Mouse (Mus musculus) embryonic facial prominence, embryonic 11.5 days (tissue): Measurements from ENCODE around the gene Asb10. TPM values are rescaled to one million over a fixed set of nuclear protein-coding genes. Genes with fewer than 3 reads are reported as not detected.

Experiments
- ATAC-seq: fragments of 200-750 bp; cut with Nextera tagmentation; replicated peaks from 2 replicates; pipeline ENCODE4 v1.8.0; 2017; ENCODE audit warnings: low read depth; ENCODE audit not compliant: insufficient number of reproducible peaks, low FRiP score, low TSS enrichment
- DNase-seq: peaks from one replicate; pipeline ENCODE4 v3.0.0-alpha.2; 2015; ENCODE audit warnings: low spot score
- H3K27ac ChIP-seq: fragments of 300-500 bp; sonication (generic); replicated peaks from 2 replicates; pipeline ENCODE4 v1.5.1; 2014; ENCODE audit warnings: mild to moderate bottlenecking, low read depth, low read length, control low read depth
- H3K27me3 ChIP-seq: fragments of 300-500 bp; sonication (generic); 2 replicates; pipeline ENCODE4 v1.6.1; 2014; ENCODE audit warnings: mild to moderate bottlenecking, low read length, moderate library complexity, mixed read lengths; ENCODE audit not compliant: control insufficient read depth, insufficient read depth
- H3K36me3 ChIP-seq: fragments of 300-500 bp; sonication (generic); replicated peaks from 2 replicates; pipeline ENCODE4 v1.6.1; 2014; ENCODE audit warnings: low read depth, mild to moderate bottlenecking, low read length, moderate library complexity, mixed read lengths; ENCODE audit not compliant: control insufficient read depth, insufficient read depth
- H3K4me1 ChIP-seq: fragments of 300-500 bp; sonication (generic); 2 replicates; pipeline ENCODE4 v1.6.1; 2014; ENCODE audit warnings: low read length, mixed read lengths; ENCODE audit not compliant: control insufficient read depth, insufficient read depth
- H3K4me2 ChIP-seq: fragments of 300-500 bp; sonication (generic); 2 replicates; pipeline ENCODE4 v1.6.1; 2014; ENCODE audit warnings: low read depth, mild to moderate bottlenecking, control low read depth, low read length, moderate library complexity
- H3K4me3 ChIP-seq: fragments of 300-500 bp; sonication (generic); 2 replicates; pipeline ENCODE4 v1.5.1; 2014; ENCODE audit warnings: low read depth, low read length, control low read depth
- H3K9ac ChIP-seq: fragments of 300-500 bp; sonication (generic); replicated peaks from 2 replicates; pipeline ENCODE4 v1.6.1; 2014; ENCODE audit warnings: mild to moderate bottlenecking, control low read depth, low read length
- H3K9me3 ChIP-seq: fragments of 300-500 bp; sonication (generic); replicated peaks from 2 replicates; pipeline ENCODE4 v1.6.1; 2016; ENCODE audit warnings: mild to moderate bottlenecking, low read length, inconsistent platforms, mixed read lengths; ENCODE audit not compliant: control insufficient read depth
- WGBS: fragments of 180-500 bp; shearing (Covaris S2); extraction: QIAGEN DNeasy Blood & Tissue Kit; methylation state at CpG from one replicate; pipeline ENCODE4 v1.1.7; 2014; 5-methylcytosine and 5-hydroxymethylcytosine counted together
- polyA plus RNA-seq: library from polyadenylated mRNA; unstranded; fragments of >200 nt; fragmentation: Nextera tagmentation; extraction: Ambion mirVana; gene quantifications from 2 replicates; pipeline ENCODE4 v1.2.1, GENCODE M21; 2014

Gene Asb10
- polyA plus RNA-seq, 1 experiment from 2014 or later: 0.24 TPM

GRCm38 (mm10) chr5:24550598-24551316 is 10.0 kb upstream of the Asb10 start:
- Histone ChIP-seq H3K27me3 (no peaks in the 10 kb centered on the region), H3K36me3 (no peaks in the 10 kb centered on the region), H3K9ac (no peak overlapping the region; the same call in none of the 2 replicates), H3K27ac (no peak overlapping the region), H3K4me1 (no peaks in the 10 kb centered on the region), H3K4me3 (no peak overlapping the region), H3K4me2 (no peak overlapping the region), H3K9me3 (no peaks in the 10 kb centered on the region)
- ATAC-seq: peak; percentile 57; the same call in 1 of the 2 replicates
- WGBS: 32% methylated on average over 26 of the region's 26 CpGs
- DNase-seq: peak; percentile 45

- Histone ChIP-seq H3K4me1 (peaks cover 3% of the 10 kb centered on the region; the same call in 1 of the 2 replicates), H3K27ac (no peak overlapping the region), H3K9ac (no peak overlapping the region), H3K27me3 (no peaks in the 10 kb centered on the region), H3K36me3 (no peaks in the 10 kb centered on the region), H3K4me2 (no peak overlapping the region), H3K4me3 (no peak overlapping the region), H3K9me3 (no peaks in the 10 kb centered on the region)
- DNase-seq (no peak), ATAC-seq (no peak)
- 82% methylated on average over 7 of the region's 7 CpGs for WGBS
Measured at GRCm38 (mm10) chr5:24542643-24543042, 1.9 kb upstream of the Asb10 start.

- no peaks in the 10 kb centered on the region for H3K9me3 ChIP-seq
- H3K4me1 ChIP-seq: peaks cover 3% of the 10 kb centered on the region; the same call in 1 of the 2 replicates
- H3K36me3 ChIP-seq: no peaks in the 10 kb centered on the region
- no peak for DNase-seq
- no peak overlapping the region for H3K4me3 ChIP-seq
- no peak for ATAC-seq
- H3K9ac ChIP-seq: no peak overlapping the region
- H3K4me2 ChIP-seq: peak overlapping the region; percentile 4; the same call in 1 of the 2 replicates
- 24% methylated on average over 6 of the region's 6 CpGs for WGBS
- no peak overlapping the region for H3K27ac ChIP-seq
- no peaks in the 10 kb centered on the region for H3K27me3 ChIP-seq
Measured at GRCm38 (mm10) chr5:24541144-24541569, 379 bp upstream of the Asb10 start.

- H3K4me1 ChIP-seq: peaks cover 3% of the 10 kb centered on the region; the same call in 1 of the 2 replicates
- H3K27me3 ChIP-seq: no peaks in the 10 kb centered on the region
- H3K9me3 ChIP-seq: no peaks in the 10 kb centered on the region
- no peaks in the 10 kb centered on the region for H3K36me3 ChIP-seq
- H3K4me2 ChIP-seq: no peak overlapping the region
- WGBS: 80% methylated on average over 22 of the region's 22 CpGs
- H3K27ac ChIP-seq: no peak overlapping the region
- H3K4me3 ChIP-seq: no peak overlapping the region
- ATAC-seq: no peak
- H3K9ac ChIP-seq: no peak overlapping the region
- DNase-seq: no peak
Measured at GRCm38 (mm10) chr5:24539571-24540296, 1.0 kb downstream of the Asb10 start.

- ATAC-seq: no peak
- Histone ChIP-seq H3K36me3 (no peaks in the 10 kb centered on the region), H3K27ac (no peak overlapping the region), H3K4me2 (no peak overlapping the region), H3K9me3 (no peaks in the 10 kb centered on the region), H3K4me3 (no peak overlapping the region), H3K9ac (0 out of 2 replicates have a peak overlapping the region, but pooled peaks have one; percentile 2), H3K4me1 (peaks cover 3% of the 10 kb centered on the region; the same call in 1 of the 2 replicates), H3K27me3 (no peaks in the 10 kb centered on the region)
- DNase-seq: no peak
- 67% methylated on average over 16 of the region's 16 CpGs for WGBS
Measured at GRCm38 (mm10) chr5:24537618-24538017, 3.2 kb downstream of the Asb10 start.

- DNase-seq: no peak
- Histone ChIP-seq H3K9ac (no peak overlapping the region), H3K9me3 (no peaks in the 10 kb centered on the region), H3K36me3 (no peaks in the 10 kb centered on the region), H3K4me2 (no peak overlapping the region), H3K27me3 (no peaks in the 10 kb centered on the region), H3K4me1 (peaks cover 3% of the 10 kb centered on the region; the same call in 1 of the 2 replicates), H3K4me3 (no peak overlapping the region), H3K27ac (no peak overlapping the region)
- WGBS: 79% methylated on average over 5 of the region's 5 CpGs
- ATAC-seq: no peak
Measured at GRCm38 (mm10) chr5:24536511-24536910, 4.3 kb downstream of the Asb10 start.

- H3K9me3 ChIP-seq: no peaks in the 10 kb centered on the region
- no peak overlapping the region for H3K4me3 ChIP-seq
- DNase-seq (no peak), ATAC-seq (no peak)
- no peak overlapping the region for H3K4me2 ChIP-seq
- no peak overlapping the region for H3K9ac ChIP-seq
- no peaks in the 10 kb centered on the region for H3K36me3 ChIP-seq
- 82% methylated on average over 3 of the region's 3 CpGs for WGBS
- peaks cover 3% of the 10 kb centered on the region; the same call in 1 of the 2 replicates for H3K4me1 ChIP-seq
- no peak overlapping the region for H3K27ac ChIP-seq
- H3K27me3 ChIP-seq: no peaks in the 10 kb centered on the region
Measured at GRCm38 (mm10) chr5:24535731-24536130, 5.0 kb downstream of the Asb10 start.

GRCm38 (mm10) chr5:24534292-24534691 is 6.5 kb downstream of the Asb10 start:
- H3K4me2 ChIP-seq: no peak overlapping the region
- H3K27me3 ChIP-seq: peaks cover 4% of the 10 kb centered on the region
- H3K36me3 ChIP-seq: no peaks in the 10 kb centered on the region
- no peaks in the 10 kb centered on the region for H3K9me3 ChIP-seq
- ATAC-seq (no peak), DNase-seq (no peak)
- H3K9ac ChIP-seq: no peak overlapping the region
- H3K4me3 ChIP-seq: no peak overlapping the region
- H3K27ac ChIP-seq: no peak overlapping the region
- no peaks in the 10 kb centered on the region for H3K4me1 ChIP-seq
- 55% methylated on average over 5 of the region's 5 CpGs for WGBS
